Mouse (Mus musculus): Measurements from ENCODE around the gene Fgf16. TPM values are rescaled to one million over a fixed set of nuclear protein-coding genes. Genes with fewer than 3 reads are reported as not detected.

The Fgf16 gene
- not detected in 2 replicates for polyA plus RNA-seq (2016; fragmentation: Nextera tagmentation; extraction: Ambion mirVana)

DNA sequence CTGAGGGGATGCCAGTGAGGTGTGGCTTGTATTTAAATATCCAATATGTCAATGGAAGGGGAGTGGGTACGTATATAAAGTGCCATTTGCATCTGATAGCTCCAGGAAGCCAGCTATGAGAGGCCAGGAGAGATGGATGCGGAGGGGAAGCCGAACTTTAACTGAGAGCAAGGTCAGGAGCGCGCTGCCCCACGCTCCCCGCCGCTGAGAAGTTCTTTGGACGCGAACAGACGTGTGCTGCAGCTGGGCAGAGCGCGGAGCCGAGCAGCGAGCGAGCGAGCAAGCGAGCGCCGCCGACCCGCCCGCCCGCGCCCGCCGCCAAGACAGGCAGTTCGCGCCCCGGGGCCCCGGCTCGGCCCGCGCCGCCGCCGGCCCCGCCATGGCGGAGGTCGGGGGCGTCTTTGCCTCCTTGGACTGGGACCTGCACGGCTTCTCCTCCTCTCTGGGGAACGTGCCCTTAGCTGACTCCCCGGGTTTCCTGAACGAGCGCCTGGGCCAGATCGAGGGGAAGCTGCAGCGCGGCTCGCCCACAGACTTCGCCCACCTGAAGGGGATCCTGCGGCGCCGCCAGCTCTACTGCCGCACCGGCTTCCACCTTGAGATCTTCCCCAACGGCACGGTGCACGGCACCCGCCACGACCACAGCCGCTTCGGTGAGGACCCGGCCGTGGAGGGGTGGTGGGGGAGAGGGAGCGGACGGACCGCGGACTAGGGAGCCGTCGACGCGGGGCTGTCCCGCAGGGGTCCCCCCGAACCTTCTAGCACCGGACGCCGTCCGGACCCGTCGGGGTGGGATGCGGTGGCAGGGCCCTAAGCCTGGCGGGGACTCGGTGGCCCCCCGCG lies at the start of gene Fgf16:
Fgf16 (plus strand) TSS at position 118 of the 843 bp plus-strand sequence.
- no peak within 1 kb of the TSS for H3K27ac ChIP-seq
- H3K9me3 ChIP-seq, result no peaks in the 10 kb centered on the region
- ATAC-seq (ENCODE audit: low FRiP score, low read depth), result peak; percentile 48
- H3K4me3 ChIP-seq, result peak within 1 kb of the TSS; percentile 29
- no peaks in the 10 kb centered on the region for H3K36me3 ChIP-seq
- H3K27me3 ChIP-seq (replicated peaks), result peaks cover 52% of the 10 kb centered on the region
- H3K9ac ChIP-seq, result 0 out of 2 replicates have a peak within 1 kb of the TSS, but pooled peaks have one; percentile 8
- 10% methylated on average over 42 of the region's 86 CpGs for WGBS
- peak within 1 kb of the TSS; percentile 59 for H3K4me2 ChIP-seq (replicated peaks)
- no peaks in the 10 kb centered on the region for H3K4me1 ChIP-seq

- WGBS, result 57% methylated on average over 4 of the region's 4 CpGs
- Histone ChIP-seq H3K9me3 (no peaks in the 10 kb centered on the region), H3K4me2 (replicated peaks) (no peak overlapping the region), H3K9ac (no peak overlapping the region), H3K27ac (no peak overlapping the region), H3K4me1 (no peaks in the 10 kb centered on the region), H3K27me3 (replicated peaks) (no peaks in the 10 kb centered on the region), H3K4me3 (no peak overlapping the region), H3K36me3 (no peaks in the 10 kb centered on the region)
- no peak for ATAC-seq (ENCODE audit: low FRiP score, low read depth)
Observed at GRCm38 (mm10) chrX:105714740-105715139, 49.3 kb upstream of the Fgf16 start.

- Histone ChIP-seq H3K9ac (no peak overlapping the region), H3K4me1 (no peaks in the 10 kb centered on the region), H3K27me3 (replicated peaks) (no peaks in the 10 kb centered on the region), H3K4me3 (no peak overlapping the region), H3K4me2 (replicated peaks) (no peak overlapping the region), H3K27ac (no peak overlapping the region), H3K36me3 (no peaks in the 10 kb centered on the region), H3K9me3 (no peaks in the 10 kb centered on the region)
- 84% methylated on average over 7 of the region's 7 CpGs for WGBS
- ATAC-seq (ENCODE audit: low FRiP score, low read depth), result no peak
Observed at GRCm38 (mm10) chrX:105715789-105716321, 48.2 kb upstream of the Fgf16 start.

DNA sequence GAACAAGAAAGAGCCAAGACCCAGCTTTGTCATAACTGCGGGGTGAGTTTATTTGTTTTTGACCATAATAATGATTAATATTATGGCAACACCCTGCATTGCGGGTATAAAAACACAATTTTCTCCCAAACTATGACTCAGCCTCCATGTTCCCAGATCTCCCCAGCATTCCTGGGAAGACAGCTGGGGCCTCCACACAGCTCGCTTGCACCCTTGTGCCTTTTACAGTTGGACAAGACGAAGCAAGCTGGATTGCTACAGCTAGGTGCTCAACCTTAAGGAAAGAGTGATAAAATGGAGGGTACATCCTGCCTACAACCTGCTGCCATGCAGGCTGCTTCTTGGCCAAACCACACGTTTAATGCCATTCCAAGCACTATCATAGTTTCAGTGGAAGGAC lies 45.7 kb upstream of the Fgf16 start:
- Histone ChIP-seq H3K9me3 (no peaks in the 10 kb centered on the region), H3K9ac (no peak overlapping the region), H3K36me3 (no peaks in the 10 kb centered on the region), H3K4me2 (replicated peaks) (no peak overlapping the region), H3K27ac (no peak overlapping the region), H3K27me3 (replicated peaks) (no peaks in the 10 kb centered on the region), H3K4me1 (no peaks in the 10 kb centered on the region), H3K4me3 (no peak overlapping the region)
- no peak for ATAC-seq (ENCODE audit: low FRiP score, low read depth)
- WGBS, result 89% methylated on average over 5 of the region's 5 CpGs

DNA sequence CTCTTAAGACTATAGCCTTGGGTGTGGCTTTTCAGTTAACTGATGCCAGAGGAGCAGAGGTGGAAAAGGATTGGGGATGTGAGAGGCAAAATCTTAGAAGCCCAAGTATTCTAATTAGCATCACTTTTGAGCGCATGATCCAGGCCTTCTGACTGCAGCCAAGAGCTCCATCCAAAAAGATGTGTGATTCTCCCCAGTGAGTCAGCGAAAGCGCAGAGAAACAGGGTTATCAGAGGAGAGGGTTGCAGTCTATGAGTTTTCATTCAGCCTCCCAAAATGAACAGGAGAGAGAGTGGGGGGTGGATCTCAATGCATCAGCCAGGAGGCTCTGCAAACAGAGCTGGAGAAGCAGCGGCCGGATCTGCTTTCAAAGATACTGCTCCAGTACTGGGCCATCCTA lies 45.1 kb upstream of the Fgf16 start:
- Histone ChIP-seq H3K27me3 (replicated peaks) (no peaks in the 10 kb centered on the region), H3K9ac (no peak overlapping the region), H3K36me3 (no peaks in the 10 kb centered on the region), H3K4me1 (no peaks in the 10 kb centered on the region), H3K27ac (no peak overlapping the region), H3K4me3 (no peak overlapping the region), H3K4me2 (replicated peaks) (no peak overlapping the region), H3K9me3 (no peaks in the 10 kb centered on the region)
- 89% methylated on average over 5 of the region's 5 CpGs for WGBS
- ATAC-seq (ENCODE audit: low FRiP score, low read depth), result no peak

- WGBS, result 84% methylated on average over 7 of the region's 7 CpGs
Observed at GRCm38 (mm10) chrX:105724174-105724573, 39.9 kb upstream of the Fgf16 start.

DNA sequence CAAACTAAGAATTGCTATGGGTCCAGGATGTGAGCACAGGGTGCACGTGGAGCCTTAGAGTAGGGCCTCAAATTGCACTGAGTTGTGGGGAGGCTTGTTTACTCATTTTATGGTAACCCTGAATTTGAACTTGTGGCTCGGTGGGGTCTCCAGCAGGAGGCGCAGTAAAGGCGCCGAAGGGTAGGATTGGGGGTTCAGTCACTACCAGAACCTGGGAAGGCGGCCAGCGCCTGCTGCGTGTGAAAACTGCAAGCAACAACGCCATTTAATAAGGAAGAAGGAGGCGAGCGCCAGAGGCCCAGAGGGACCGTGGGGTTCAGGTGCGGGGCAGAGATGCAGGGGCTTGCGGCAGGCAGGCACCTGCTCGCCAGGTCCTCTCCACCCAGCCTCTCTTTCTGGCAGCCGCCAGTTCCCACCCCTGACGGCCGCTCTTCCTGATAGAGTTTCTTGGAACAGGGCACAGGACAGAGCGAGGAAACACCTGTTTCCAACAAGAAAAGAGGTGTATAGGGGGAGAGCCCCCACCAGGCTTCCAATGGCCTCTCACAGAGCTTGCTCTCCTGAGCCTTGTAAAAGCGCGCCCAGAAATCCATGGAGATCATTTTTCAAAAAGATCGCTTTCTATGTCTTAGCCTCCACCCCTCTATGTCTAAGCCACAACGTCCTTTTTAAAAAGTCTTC lies 1.1 kb upstream of the Fgf16 start:
- Histone ChIP-seq H3K4me2 (replicated peaks) (peak overlapping the region; percentile 59), H3K27me3 (replicated peaks) (peaks cover 52% of the 10 kb centered on the region)

More at GRCm38 (mm10) chrX:105724174-105724573, 39.9 kb upstream of the Fgf16 start:
- no peak overlapping the region for H3K4me3 ChIP-seq
- H3K27me3 ChIP-seq (replicated peaks), result no peaks in the 10 kb centered on the region
- H3K36me3 ChIP-seq, result no peaks in the 10 kb centered on the region
- no peak for ATAC-seq (ENCODE audit: low FRiP score, low read depth)
- no peaks in the 10 kb centered on the region for H3K9me3 ChIP-seq
- H3K4me1 ChIP-seq, result no peaks in the 10 kb centered on the region
- no peak overlapping the region for H3K4me2 ChIP-seq (replicated peaks)
- H3K9ac ChIP-seq, result no peak overlapping the region
- H3K27ac ChIP-seq, result no peak overlapping the region

DNA sequence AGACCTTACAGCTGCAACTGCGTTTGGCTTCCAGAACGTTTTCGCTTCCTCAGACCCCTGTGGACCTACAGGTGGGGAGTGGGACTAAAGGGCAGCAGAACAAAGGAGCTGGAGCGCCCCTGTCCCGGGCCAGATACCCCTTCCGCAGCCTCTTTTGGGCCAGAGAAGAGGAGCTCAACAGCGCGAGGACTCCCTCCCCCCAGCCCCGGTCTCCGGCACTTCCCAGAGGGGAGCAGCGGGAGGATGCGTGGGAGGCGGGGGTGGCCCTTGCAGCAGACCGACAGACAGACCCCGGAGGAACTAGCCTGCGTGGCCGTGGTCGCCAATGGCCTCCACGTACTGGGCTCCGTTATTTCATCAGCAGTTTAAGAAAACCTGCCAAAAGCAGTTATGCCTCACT lies 467 bp upstream of the Fgf16 start:
- ATAC-seq (ENCODE audit: low FRiP score, low read depth), result peak; percentile 49; the same call in 1 of the 2 replicates
- no peak overlapping the region for H3K27ac ChIP-seq
- WGBS, result 20% methylated on average over 20 of the region's 20 CpGs
- no peaks in the 10 kb centered on the region for H3K9me3 ChIP-seq
- H3K4me2 ChIP-seq (replicated peaks), result peak overlapping the region; percentile 59
- peak overlapping the region; percentile 29 for H3K4me3 ChIP-seq
- no peaks in the 10 kb centered on the region for H3K36me3 ChIP-seq
- peaks cover 52% of the 10 kb centered on the region for H3K27me3 ChIP-seq (replicated peaks)
- H3K9ac ChIP-seq, result no peak overlapping the region
- H3K4me1 ChIP-seq, result no peaks in the 10 kb centered on the region

More for the DNA sequence above, 1.1 kb upstream of the Fgf16 start:
- ATAC-seq (ENCODE audit: low FRiP score, low read depth), result peak; percentile 34; the same call in 1 of the 2 replicates
- H3K4me3 ChIP-seq, result peak overlapping the region; percentile 29; the same call in 1 of the 2 replicates
- 22% methylated on average over 23 of the region's 23 CpGs for WGBS
- H3K36me3 ChIP-seq, result no peaks in the 10 kb centered on the region
- no peaks in the 10 kb centered on the region for H3K9me3 ChIP-seq
- no peak overlapping the region for H3K9ac ChIP-seq
- no peaks in the 10 kb centered on the region for H3K4me1 ChIP-seq
- no peak overlapping the region for H3K27ac ChIP-seq

DNA sequence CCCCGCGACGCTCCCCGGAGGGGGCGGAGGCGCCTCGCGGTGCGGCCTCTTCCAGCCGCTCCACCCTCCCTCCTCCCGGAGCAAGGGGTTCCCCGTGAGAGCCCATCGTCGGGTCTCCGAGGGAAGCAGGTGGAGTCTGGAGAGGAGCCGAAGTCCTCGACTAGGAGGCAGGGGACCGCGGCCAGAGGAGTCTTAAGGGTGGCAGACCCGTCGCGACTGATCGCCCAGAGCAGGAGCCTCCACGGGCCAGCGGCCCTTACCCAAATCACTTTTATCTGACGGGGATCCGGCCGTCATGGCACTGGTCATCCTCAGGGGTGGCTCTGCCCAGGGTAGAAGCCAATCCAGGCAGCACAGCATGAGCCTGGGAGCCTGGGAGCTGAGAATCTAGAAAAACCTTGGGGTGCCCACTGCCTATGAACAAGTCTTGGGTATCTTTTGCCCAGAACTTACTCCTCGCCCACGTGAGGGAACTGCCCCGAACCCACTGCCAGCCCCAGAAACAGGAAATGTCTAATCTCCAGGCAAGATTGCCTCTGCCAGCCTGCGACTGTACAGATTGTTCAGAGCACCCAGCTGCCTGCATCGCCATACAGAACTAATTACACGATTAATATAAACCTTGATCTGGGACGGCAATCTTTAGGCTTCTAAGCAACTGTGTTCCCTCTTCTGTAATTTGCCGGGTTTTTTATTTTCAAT lies 1.1 kb downstream of the Fgf16 start:
- Histone ChIP-seq H3K4me2 (replicated peaks) (peak overlapping the region; percentile 59), H3K9ac (no peak overlapping the region), H3K36me3 (no peaks in the 10 kb centered on the region), H3K9me3 (no peaks in the 10 kb centered on the region), H3K4me3 (peak overlapping the region; percentile 29), H3K4me1 (no peaks in the 10 kb centered on the region), H3K27me3 (replicated peaks) (peaks cover 52% of the 10 kb centered on the region), H3K27ac (no peak overlapping the region)
- peak; percentile 38; the same call in 1 of the 2 replicates for ATAC-seq (ENCODE audit: low FRiP score, low read depth)
- 19% methylated on average over 36 of the region's 36 CpGs for WGBS

- no peak for ATAC-seq (ENCODE audit: low FRiP score, low read depth)
- WGBS, result 31% methylated on average over 6 of the region's 6 CpGs
- Histone ChIP-seq H3K9me3 (no peaks in the 10 kb centered on the region), H3K4me3 (no peak overlapping the region), H3K9ac (no peak overlapping the region), H3K4me1 (no peaks in the 10 kb centered on the region), H3K27ac (no peak overlapping the region), H3K4me2 (replicated peaks) (no peak overlapping the region), H3K27me3 (replicated peaks) (peaks cover 52% of the 10 kb centered on the region), H3K36me3 (no peaks in the 10 kb centered on the region)
Observed at GRCm38 (mm10) chrX:105766013-105766412, 1.9 kb downstream of the Fgf16 start.

- H3K27me3 ChIP-seq (replicated peaks), result peaks cover 51% of the 10 kb centered on the region
- H3K4me3 ChIP-seq, result no peak overlapping the region
- no peaks in the 10 kb centered on the region for H3K4me1 ChIP-seq
- no peaks in the 10 kb centered on the region for H3K36me3 ChIP-seq
- no peaks in the 10 kb centered on the region for H3K9me3 ChIP-seq
- 37% methylated on average over 9 of the region's 9 CpGs for WGBS
- no peak overlapping the region for H3K9ac ChIP-seq
- no peak for ATAC-seq (ENCODE audit: low FRiP score, low read depth)
- no peak overlapping the region for H3K4me2 ChIP-seq (replicated peaks)
- no peak overlapping the region for H3K27ac ChIP-seq
Observed at GRCm38 (mm10) chrX:105767177-105767764, 3.2 kb downstream of the Fgf16 start.
